Mouse (Mus musculus) ES-E14 (cell line): ENCODE measurements around the gene Iqsec1. TPM values are rescaled to one million over a fixed set of nuclear protein-coding genes. Genes with fewer than 3 reads are reported as not detected.

ENCODE experiments used
- DNase-seq: peaks from one replicate; pipeline ENCODE4 v3.0.0-alpha.2; 2013; ENCODE audit warnings: low read depth, low spot score
- H3K27ac ChIP-seq: 2 replicates; pipeline ENCODE4 v1.5.1; 2012; ENCODE audit warnings: low read depth, mild to moderate bottlenecking, low read length, moderate library complexity, mixed read lengths; ENCODE audit not compliant: poor library complexity, insufficient read depth, severe bottlenecking
- H3K36me3 ChIP-seq: 2 replicates; pipeline ENCODE4 v1.6.1; 2012; ENCODE audit warnings: mild to moderate bottlenecking, low read length, moderate library complexity, mixed read lengths; ENCODE audit not compliant: control insufficient read depth, poor library complexity, insufficient read depth, severe bottlenecking
- H3K4me1 ChIP-seq, 2 experiments: fragments of 150-350 bp in 1 of 2; sonication (generic) in 1 of 2; 2 replicates each; pipeline ENCODE4 v1.6.1; 2012; ENCODE audit warnings: low read length in 2 of 2, mild to moderate bottlenecking in 1 of 2, mixed read lengths in 1 of 2; ENCODE audit not compliant: control insufficient read depth in 2 of 2, insufficient read depth in 2 of 2, poor library complexity in 1 of 2
- H3K4me3 ChIP-seq, 2 experiments: fragments of 150-350 bp in 1 of 2; sonication (generic) in 1 of 2; 2 replicates each; pipeline ENCODE4 v1.5.1; 2012; ENCODE audit warnings: low read length in 2 of 2, low read depth in 1 of 2, mild to moderate bottlenecking in 1 of 2, mixed read lengths in 1 of 2; ENCODE audit not compliant: insufficient read depth in 1 of 2, poor library complexity in 1 of 2, severe bottlenecking in 1 of 2
- H3K9ac ChIP-seq: 2 replicates; pipeline ENCODE4 v1.6.1; 2012; ENCODE audit warnings: low read depth, mild to moderate bottlenecking, low read length, mixed read lengths; ENCODE audit not compliant: poor library complexity, insufficient read depth, severe bottlenecking
- H3K9me3 ChIP-seq: fragments of 150-350 bp; sonication (generic); 2 replicates; pipeline ENCODE4 v1.6.1; 2012; ENCODE audit warnings: low read depth, mild to moderate bottlenecking, low read length; ENCODE audit not compliant: control insufficient read depth, insufficient read depth
- CHD2 ChIP-seq: IDR thresholded peaks from 2 replicates; pipeline ENCODE4 v1.6.1; 2014; ENCODE audit warnings: mild to moderate bottlenecking, low read depth, low read length, inconsistent platforms
- HCFC1 ChIP-seq: IDR thresholded peaks from 2 replicates; pipeline ENCODE4 v1.6.1; 2012; ENCODE audit warnings: low read length, inconsistent platforms, borderline replicate concordance; ENCODE audit not compliant: insufficient read depth
- MAFK ChIP-seq: IDR thresholded peaks from 2 replicates; pipeline ENCODE4 v1.6.1; 2014; ENCODE audit warnings: mild to moderate bottlenecking, low read depth, low read length, inconsistent platforms; ENCODE audit not compliant: insufficient read depth
- ZC3H11A ChIP-seq: IDR thresholded peaks from 2 replicates; pipeline ENCODE4 v1.6.1; 2012; ENCODE audit warnings: low read depth, mild to moderate bottlenecking, inconsistent platforms, low read length, borderline replicate concordance
- ZNF384 ChIP-seq: IDR thresholded peaks from 2 replicates; pipeline ENCODE4 v1.6.1; 2012; ENCODE audit warnings: low read depth, low read length, inconsistent platforms
- in situ Hi-C, 2 experiments: fragments of 600-800 bp; cut with MboI; formaldehyde crosslinking; loops; one replicate each; pipeline ENCODE4 v1.15.1; 2025; ENCODE audit warnings: low sequenced_read_pairs in 2 of 2, inconsistent platforms in 1 of 2; ENCODE audit not compliant: unreplicated experiment in 2 of 2
- total RNA-seq: library from RNA; depleted of rRNA; stranded (reverse); fragments of 300-350 nt; gene quantifications from 2 replicates; pipeline ENCODE4 v1.2.3, GENCODE M21; 2012

The Iqsec1 gene
- total RNA-seq, 1 experiment: 18.8 TPM

GRCm38 (mm10) chr6:90711476-90712035, 276.9 kb downstream of the Iqsec1 start:
- in situ Hi-C loops: no loop called here
- Histone ChIP-seq H3K27ac (no peak overlapping the region), H3K4me1 (peaks cover 0 to 3% of the 10 kb centered on the region in 2 experiments; a peak in 1 of 4 replicates), H3K9me3 (no peaks in the 10 kb centered on the region), H3K36me3 (no peaks in the 10 kb centered on the region), H3K4me3 (no peak overlapping the region), H3K9ac (no peak overlapping the region)
- DNase-seq: no peak
- TF ChIP-seq MAFK (no peak), HCFC1 (no peak), CHD2 (no peak), ZNF384 (no peak), ZC3H11A (no peak)

- TF ChIP-seq MAFK (no peak), ZNF384 (no peak), ZC3H11A (no peak), HCFC1 (no peak), CHD2 (no peak)
- no peak overlapping the region for H3K4me3 ChIP-seq
- in situ Hi-C loops: no loop called here
- no peak for DNase-seq
- H3K9me3 ChIP-seq: no peaks in the 10 kb centered on the region
- no peaks in the 10 kb centered on the region for H3K36me3 ChIP-seq
- H3K27ac ChIP-seq: no peak overlapping the region
- H3K4me1 ChIP-seq: peaks cover 0 to 3% of the 10 kb centered on the region in 2 experiments; a peak in 1 of 4 replicates
- H3K9ac ChIP-seq: no peak overlapping the region
Observed at GRCm38 (mm10) chr6:90710778-90711177, 277.7 kb downstream of the Iqsec1 start.

GRCm38 (mm10) chr6:90709929-90710777, 278.3 kb downstream of the Iqsec1 start:
- H3K36me3 ChIP-seq: no peaks in the 10 kb centered on the region
- H3K4me3 ChIP-seq: no peak overlapping the region
- H3K9ac ChIP-seq: no peak overlapping the region
- H3K27ac ChIP-seq: no peak overlapping the region
- in situ Hi-C loops: no loop called here
- TF ChIP-seq ZNF384 (no peak), MAFK (no peak), HCFC1 (no peak), CHD2 (no peak), ZC3H11A (no peak)
- no peak for DNase-seq
- H3K4me1 ChIP-seq: peaks cover 0 to 3% of the 10 kb centered on the region in 2 experiments; a peak in 1 of 4 replicates
- H3K9me3 ChIP-seq: no peaks in the 10 kb centered on the region

- DNase-seq: no peak
- Histone ChIP-seq H3K36me3 (no peaks in the 10 kb centered on the region), H3K9ac (no peak overlapping the region), H3K4me1 (peaks cover 0 to 6% of the 10 kb centered on the region in 2 experiments; a peak in 1 of 4 replicates), H3K27ac (no peak overlapping the region), H3K4me3 (no peak overlapping the region), H3K9me3 (no peaks in the 10 kb centered on the region)
- in situ Hi-C loops: no loop called here
- TF ChIP-seq ZC3H11A (no peak), CHD2 (no peak), HCFC1 (no peak), MAFK (no peak), ZNF384 (no peak)
Observed at GRCm38 (mm10) chr6:90708061-90708618, 280.3 kb downstream of the Iqsec1 start.
